Mouse (Mus musculus) erythroblast, embryonic 14.5 days (primary cell): ENCODE data around the gene Tmbim4.

Source experiments
- GATA1 ChIP-seq: IDR thresholded peaks from 2 replicates; pipeline ENCODE4 v1.6.1; 2012; ENCODE audit warnings: low read length, inconsistent platforms, mixed read lengths
- TAL1 ChIP-seq: IDR thresholded peaks from 3 replicates; pipeline ENCODE4 v1.6.1; 2012; ENCODE audit warnings: low read length, inconsistent platforms, mixed read lengths

GRCm38 (mm10) chr10:120257231-120257630, 55.8 kb downstream of the Tmbim4 start:
- no peak for TF ChIP-seq GATA1
- TF ChIP-seq TAL1, result no peak
